Mouse (Mus musculus) limb, embryonic 14.5 days (tissue): ENCODE measurements around the gene Esrp2. TPM values are rescaled to one million over a fixed set of nuclear protein-coding genes. Genes with fewer than 3 reads are reported as not detected.

ENCODE experiments used
- ATAC-seq: fragments of 200-750 bp; cut with Nextera tagmentation; 2 replicates; pipeline ENCODE4 v1.8.0; 2017; ENCODE audit warnings: low read depth, moderate number of reproducible peaks, moderate TSS enrichment; ENCODE audit not compliant: low FRiP score
- DNase-seq: peaks from one replicate; pipeline ENCODE4 v3.0.0-alpha.2; 2015; ENCODE audit warnings: low spot score
- H3K27ac ChIP-seq: fragments of 300-500 bp; sonication (generic); replicated peaks from 2 replicates; pipeline ENCODE4 v1.5.1; 2014; ENCODE audit warnings: low read depth, mild to moderate bottlenecking, low read length, moderate library complexity, mixed read lengths
- H3K27me3 ChIP-seq: fragments of 300-500 bp; sonication (generic); 2 replicates; pipeline ENCODE4 v1.6.1; 2014; ENCODE audit warnings: low read length, mixed read lengths; ENCODE audit not compliant: control insufficient read depth, insufficient read depth
- H3K36me3 ChIP-seq: fragments of 300-500 bp; sonication (generic); 2 replicates; pipeline ENCODE4 v1.6.1; 2014; ENCODE audit warnings: mild to moderate bottlenecking, low read length, moderate library complexity, mixed read lengths; ENCODE audit not compliant: control insufficient read depth, insufficient read depth
- H3K4me1 ChIP-seq: fragments of 300-500 bp; sonication (generic); 2 replicates; pipeline ENCODE4 v1.6.1; 2014; ENCODE audit warnings: antibody characterized with exemption, low read length, mixed read lengths; ENCODE audit not compliant: control insufficient read depth, insufficient read depth
- H3K4me2 ChIP-seq: fragments of 300-500 bp; sonication (generic); replicated peaks from 2 replicates; pipeline ENCODE4 v1.6.1; 2014; ENCODE audit warnings: low read depth, mild to moderate bottlenecking, low read length, moderate library complexity; ENCODE audit not compliant: severe bottlenecking
- H3K4me3 ChIP-seq: fragments of 300-500 bp; sonication (generic); replicated peaks from 2 replicates; pipeline ENCODE4 v1.5.1; 2014; ENCODE audit warnings: low read length
- H3K9ac ChIP-seq: fragments of 300-500 bp; sonication (generic); 2 replicates; pipeline ENCODE4 v1.6.1; 2014; ENCODE audit warnings: mild to moderate bottlenecking, low read depth, low read length, moderate library complexity; ENCODE audit not compliant: severe bottlenecking
- H3K9me3 ChIP-seq: fragments of 300-500 bp; sonication (generic); 2 replicates; pipeline ENCODE4 v1.6.1; 2016; ENCODE audit warnings: low read length; ENCODE audit not compliant: control insufficient read depth
- POLR2A ChIP-seq: fragments of 200-500 bp; IDR thresholded peaks from 2 replicates; pipeline ENCODE4 v1.8.0; 2012; ENCODE audit warnings: inconsistent platforms, mild to moderate bottlenecking, moderate library complexity, borderline replicate concordance; ENCODE audit not compliant: insufficient read depth, insufficient read length; ENCODE audit errors: extremely low read depth
- WGBS: fragments of 180-500 bp; shearing (Covaris S2); extraction: QIAGEN DNeasy Blood & Tissue Kit; methylation state at CpG from one replicate; pipeline ENCODE4 v1.1.7; 2014; 5-methylcytosine and 5-hydroxymethylcytosine counted together
- polyA plus RNA-seq, 2 experiments: library from polyadenylated mRNA; depleted of rRNA in 1 of 2; stranded (reverse) in 1 of 2; unstranded in 1 of 2; fragments of >200 nt; fragmentation: Nextera tagmentation in 1 of 2; extraction: Ambion mirVana in 1 of 2; gene quantifications; 2 replicates each; pipeline versions ENCODE4 v1.2.1 to v1.2.3; 2012 to 2014

Gene Esrp2
- polyA plus RNA-seq, 2 experiments = 34.3 to 38.9 TPM

GRCm38 (mm10) chr8:106115897-106116296 is 20.9 kb downstream of the Esrp2 start:
- H3K36me3 ChIP-seq = peaks cover 45% of the 10 kb centered on the region
- H3K27ac ChIP-seq = no peak overlapping the region
- no peaks in the 10 kb centered on the region for H3K27me3 ChIP-seq
- no peak overlapping the region for H3K4me3 ChIP-seq
- no peak for DNase-seq
- ATAC-seq = no peak
- no peak overlapping the region for H3K9ac ChIP-seq
- whole genome bisulfite sequencing = 96% methylated on average over 3 of the region's 3 CpGs
- no peaks in the 10 kb centered on the region for H3K4me1 ChIP-seq
- TF ChIP-seq POLR2A = no peak
- no peaks in the 10 kb centered on the region for H3K9me3 ChIP-seq
- no peak overlapping the region for H3K4me2 ChIP-seq

DNA sequence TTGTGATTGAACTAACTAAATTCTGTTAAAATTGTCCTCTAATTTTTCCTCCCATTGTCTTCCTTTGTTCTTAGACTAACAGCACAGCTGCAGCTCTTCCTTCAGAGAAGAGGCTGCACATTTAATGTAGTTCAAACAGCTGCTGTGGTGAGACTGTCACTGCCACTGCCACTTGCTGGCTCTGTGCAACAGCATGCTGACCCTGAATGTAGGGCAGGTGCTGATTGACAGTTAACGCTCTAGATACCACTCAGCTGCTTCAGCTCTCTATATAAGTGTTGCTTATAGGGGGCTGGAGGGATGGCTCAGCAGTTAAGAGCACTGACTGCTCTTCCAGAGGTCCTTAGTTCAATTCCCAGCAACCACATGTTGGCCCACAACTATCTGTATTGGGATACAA is 24.3 kb downstream of the Esrp2 start:
- no peak for TF ChIP-seq POLR2A
- Histone ChIP-seq H3K4me1 (no peaks in the 10 kb centered on the region), H3K36me3 (peaks cover 45% of the 10 kb centered on the region), H3K9me3 (no peaks in the 10 kb centered on the region), H3K27ac (no peak overlapping the region), H3K4me3 (no peak overlapping the region), H3K9ac (no peak overlapping the region), H3K27me3 (no peaks in the 10 kb centered on the region), H3K4me2 (no peak overlapping the region)
- ATAC-seq (peak; percentile 53; the same call in 1 of the 2 replicates), DNase-seq (no peak)
- 84% methylated on average over 1 of the region's 1 CpGs for WGBS

GRCm38 (mm10) chr8:106112041-106112440 is 24.7 kb downstream of the Esrp2 start:
- no peak for TF ChIP-seq POLR2A
- 91% methylated on average over 2 of the region's 2 CpGs for WGBS
- Histone ChIP-seq H3K9me3 (no peaks in the 10 kb centered on the region), H3K36me3 (peaks cover 41% of the 10 kb centered on the region), H3K4me2 (no peak overlapping the region), H3K27ac (no peak overlapping the region), H3K27me3 (no peaks in the 10 kb centered on the region), H3K4me3 (no peak overlapping the region), H3K4me1 (no peaks in the 10 kb centered on the region), H3K9ac (no peak overlapping the region)
- ATAC-seq = no peak
- DNase-seq = no peak

GRCm38 (mm10) chr8:106108729-106109128 is 28.0 kb downstream of the Esrp2 start:
- no peak for ATAC-seq
- H3K9me3 ChIP-seq = no peaks in the 10 kb centered on the region
- no peak overlapping the region for H3K27ac ChIP-seq
- TF ChIP-seq POLR2A = no peak
- no peaks in the 10 kb centered on the region for H3K4me1 ChIP-seq
- no peak overlapping the region for H3K9ac ChIP-seq
- H3K36me3 ChIP-seq = peaks cover 37% of the 10 kb centered on the region
- no peak for DNase-seq
- H3K4me2 ChIP-seq = no peak overlapping the region
- H3K27me3 ChIP-seq = no peaks in the 10 kb centered on the region
- WGBS = 95% methylated on average over 3 of the region's 3 CpGs
- H3K4me3 ChIP-seq = no peak overlapping the region

- no peak for ATAC-seq
- Histone ChIP-seq H3K4me1 (no peaks in the 10 kb centered on the region), H3K4me2 (no peak overlapping the region), H3K27me3 (no peaks in the 10 kb centered on the region), H3K36me3 (peaks cover 42% of the 10 kb centered on the region), H3K4me3 (no peak overlapping the region), H3K9me3 (no peaks in the 10 kb centered on the region), H3K9ac (no peak overlapping the region), H3K27ac (no peak overlapping the region)
- DNase-seq = no peak
- no peak for TF ChIP-seq POLR2A
- 95% methylated on average over 4 of the region's 4 CpGs for WGBS
Measured at GRCm38 (mm10) chr8:106108080-106108479, 28.7 kb downstream of the Esrp2 start.

DNA sequence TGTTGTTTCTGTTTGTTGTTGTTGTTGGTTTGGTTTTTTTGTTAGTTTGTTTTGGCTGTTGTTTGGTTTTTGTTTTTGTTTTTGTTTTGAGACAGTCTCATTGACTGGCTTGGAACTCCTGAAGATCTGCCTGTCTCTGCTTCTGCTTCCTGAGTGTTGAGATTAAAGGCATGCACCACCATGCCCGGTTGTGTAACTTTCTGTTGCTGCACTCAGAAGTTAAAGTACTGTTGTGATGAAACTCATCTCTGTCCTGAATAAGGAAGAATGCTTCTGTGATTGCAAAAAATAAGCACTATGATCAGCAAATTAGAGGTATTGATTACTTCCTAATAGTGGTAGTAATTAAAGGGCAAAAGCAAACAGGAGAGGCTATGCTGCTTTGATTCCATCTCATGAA is 30.6 kb downstream of the Esrp2 start:
- Histone ChIP-seq H3K9me3 (no peaks in the 10 kb centered on the region), H3K4me2 (no peak overlapping the region), H3K36me3 (peaks cover 55% of the 10 kb centered on the region), H3K9ac (no peak overlapping the region), H3K4me3 (no peak overlapping the region), H3K27ac (no peak overlapping the region), H3K4me1 (no peaks in the 10 kb centered on the region), H3K27me3 (no peaks in the 10 kb centered on the region)
- no peak for TF ChIP-seq POLR2A
- 84% methylated on average over 1 of the region's 1 CpGs for WGBS
- DNase-seq (no peak), ATAC-seq (no peak)
